Mouse (Mus musculus) thymus, postnatal 0 days (tissue): ENCODE results near the gene Stard3. TPM values are rescaled to one million over a fixed set of nuclear protein-coding genes. Genes with fewer than 3 reads are reported as not detected.

Experiments
- polyA plus RNA-seq: library from polyadenylated mRNA; unstranded; fragments of >200 nt; fragmentation: Nextera tagmentation; extraction: Ambion mirVana; gene quantifications from 2 replicates; pipeline ENCODE4 v1.2.1, GENCODE M21; 2015

The Stard3 gene
- polyA plus RNA-seq, 1 experiment from 2014 or later = 51.8 TPM

Other genes with a start within 250 kb of the Stard3 start
- 12.2 and 18.7 TPM in 2 replicates for gene Fbxl20, start 208.0 kb upstream of the Stard3 start, polyA plus RNA-seq
- gene Med1, start 165.1 kb upstream of the Stard3 start, polyA plus RNA-seq = 68.4 and 75.8 TPM in 2 replicates
- gene Cdk12, start 155.3 kb upstream of the Stard3 start, polyA plus RNA-seq = 9.0 and 12.2 TPM in 2 replicates
- gene Neurod2, start 28.7 kb upstream of the Stard3 start, polyA plus RNA-seq = not detected in 2 replicates
- gene Ppp1r1b, start 10.0 kb upstream of the Stard3 start, polyA plus RNA-seq = 2.7 and 3.1 TPM in 2 replicates
- gene Tcap, start 25.4 kb downstream of the Stard3 start, polyA plus RNA-seq = 0.22 TPM in 1 of 2 replicates, not detected in the other
- 0.94 and 1.0 TPM in 2 replicates for gene Pnmt, start 28.1 kb downstream of the Stard3 start, polyA plus RNA-seq
- gene Pgap3, start 42.1 kb downstream of the Stard3 start, polyA plus RNA-seq = 12.1 and 12.7 TPM in 2 replicates
- gene Erbb2, start 54.1 kb downstream of the Stard3 start, polyA plus RNA-seq = 2.5 and 3.1 TPM in 2 replicates
- 227 and 241 TPM in 2 replicates for gene Mien1, start 80.6 kb downstream of the Stard3 start, polyA plus RNA-seq
- gene Grb7, start 88.0 kb downstream of the Stard3 start, polyA plus RNA-seq = 3.7 and 4.5 TPM in 2 replicates
- gene Ikzf3, start 187.7 kb downstream of the Stard3 start, polyA plus RNA-seq = 42.6 and 59.5 TPM in 2 replicates
- 2.3 and 2.4 TPM in 2 replicates for gene Zpbp2, start 192.7 kb downstream of the Stard3 start, polyA plus RNA-seq
- gene Ormdl3, start 229.0 kb downstream of the Stard3 start, polyA plus RNA-seq = 37.6 and 38.5 TPM in 2 replicates
- gene Lrrc3c, start 239.9 kb downstream of the Stard3 start, polyA plus RNA-seq = not detected in 2 replicates